Mouse (Mus musculus) ES-Bruce4 (cell line): Measurements from ENCODE around the gene Abca7.

Experiments used
- CTCF ChIP-seq: IDR thresholded peaks from one replicate; pipeline ENCODE4 v1.8.1; 2011; ENCODE audit warnings: low read depth, low read length
- POLR2A ChIP-seq: IDR thresholded peaks from one replicate; pipeline ENCODE4 v1.8.1; 2011; ENCODE audit warnings: low read length; ENCODE audit not compliant: insufficient read depth

DNA sequence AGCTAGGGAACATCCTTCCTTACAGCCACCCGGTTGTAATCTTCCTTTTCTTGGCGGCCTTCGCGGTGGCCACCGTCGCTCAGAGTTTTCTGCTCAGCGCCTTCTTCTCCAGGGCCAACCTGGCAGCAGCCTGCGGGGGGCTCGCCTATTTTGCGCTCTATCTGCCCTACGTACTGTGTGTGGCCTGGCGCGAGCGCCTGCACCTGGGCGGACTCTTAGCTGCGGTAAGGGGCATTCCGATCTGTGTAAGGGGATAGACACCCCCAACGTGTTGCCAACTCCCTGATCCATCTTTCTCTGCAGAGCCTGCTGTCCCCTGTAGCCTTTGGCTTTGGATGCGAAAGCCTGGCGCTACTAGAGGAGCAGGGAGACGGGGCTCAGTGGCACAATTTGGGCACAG, 6.5 kb downstream of the Abca7 start:
- TF ChIP-seq CTCF = no peak
- no peak for TF ChIP-seq POLR2A
